In the genomic region with DNA sequence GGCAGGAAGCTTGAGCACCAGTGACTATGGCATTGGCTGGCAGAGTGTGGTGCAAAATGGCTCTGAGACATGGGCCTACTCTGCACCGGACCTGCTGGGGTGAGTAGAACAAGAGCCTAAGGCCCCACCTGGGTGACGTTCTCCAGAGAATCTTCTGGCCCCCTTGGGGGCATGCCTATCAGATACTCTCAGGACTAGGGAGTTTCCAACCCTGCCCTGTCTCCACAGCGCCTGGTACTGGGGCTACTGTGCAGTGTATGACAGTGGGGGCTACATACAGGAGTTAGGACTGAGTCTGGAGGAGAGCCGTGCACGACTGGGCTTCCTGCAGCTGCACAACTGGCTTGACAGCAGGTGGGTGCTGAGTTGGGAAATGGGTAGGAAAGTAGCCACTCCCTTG, we compare ENCODE assay signal across 13 mouse cellular contexts.
"Had no signal": no experiment of that assay in that cellular context is flagged by ENCODE, and none has a peak within 500 bp of the region (broad histone marks: within the 10 kb centered on the region; RNA-seq: fewer than 3 reads in every experiment).

No protein-coding gene starts in this region.

- H3K4me3 ChIP-seq: limb, embryonic 12.5 days; lung, embryonic 15.5 days; midbrain, embryonic 12.5 days; neural tube, embryonic 13.5 days had no signal

- ATAC-seq: liver, postnatal 0 days; midbrain, embryonic 16.5 days had no signal

- H3K9me3 ChIP-seq: limb, embryonic 12.5 days; lung, embryonic 15.5 days; midbrain, embryonic 12.5 days; neural tube, embryonic 13.5 days had no signal

- H3K4me1 ChIP-seq: limb, embryonic 12.5 days; lung, embryonic 15.5 days; midbrain, embryonic 12.5 days; neural tube, embryonic 13.5 days had no signal

- H3K27ac ChIP-seq: limb, embryonic 12.5 days; lung, embryonic 15.5 days; midbrain, embryonic 12.5 days; neural tube, embryonic 13.5 days had no signal

- H3K27me3 ChIP-seq: limb, embryonic 12.5 days; lung, embryonic 15.5 days; midbrain, embryonic 12.5 days; neural tube, embryonic 13.5 days had no signal

- H3K4me2 ChIP-seq: limb, embryonic 12.5 days; lung, embryonic 15.5 days; midbrain, embryonic 12.5 days; neural tube, embryonic 13.5 days had no signal

- H3K9ac ChIP-seq: limb, embryonic 12.5 days; liver, postnatal 0 days; lung, embryonic 15.5 days; midbrain, embryonic 12.5 days; neural tube, embryonic 13.5 days had no signal

- DNase-seq: kidney, adult 18-20 months; kidney, postnatal 25 days; layer of hippocampus, adult 9-11 months; liver, postnatal 0 days; right cerebral cortex, adult 18-20 months; right cerebral cortex, postnatal 25 days; thymus, adult 18-20 months; thymus, postnatal 14 days had no signal
